Mouse (Mus musculus) layer of hippocampus, adult 11-12 months (tissue): ENCODE measurements around the gene Anks1b.
"Not testable (repeated sequence)": the region's sequence is repeated elsewhere in the genome, so short reads cannot be mapped to it uniquely, and the experiment has no call there.

Experiments
- DNase-seq: peaks from one replicate; pipeline ENCODE4 v3.0.0; 2022; ENCODE audit warnings: low spot score

The Anks1b gene

DNA sequence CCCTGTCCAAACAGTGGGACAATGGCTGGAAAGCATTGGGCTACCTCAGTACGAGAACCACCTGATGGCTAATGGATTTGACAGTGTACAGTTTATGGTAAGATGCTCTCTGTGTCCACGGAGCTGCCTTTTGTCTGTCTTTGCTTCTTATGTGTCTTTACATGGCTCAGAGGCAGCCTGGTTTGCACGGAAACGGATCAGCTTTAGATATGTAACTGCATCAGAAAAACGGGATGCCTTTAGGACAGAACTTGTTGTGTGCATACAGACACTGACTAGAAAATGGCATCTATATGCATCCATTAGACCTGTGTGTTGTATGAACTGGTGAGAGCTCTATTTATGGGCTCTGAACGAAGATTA is 703.8 kb downstream of the Anks1b start:
- DNase-seq: no peak

DNA sequence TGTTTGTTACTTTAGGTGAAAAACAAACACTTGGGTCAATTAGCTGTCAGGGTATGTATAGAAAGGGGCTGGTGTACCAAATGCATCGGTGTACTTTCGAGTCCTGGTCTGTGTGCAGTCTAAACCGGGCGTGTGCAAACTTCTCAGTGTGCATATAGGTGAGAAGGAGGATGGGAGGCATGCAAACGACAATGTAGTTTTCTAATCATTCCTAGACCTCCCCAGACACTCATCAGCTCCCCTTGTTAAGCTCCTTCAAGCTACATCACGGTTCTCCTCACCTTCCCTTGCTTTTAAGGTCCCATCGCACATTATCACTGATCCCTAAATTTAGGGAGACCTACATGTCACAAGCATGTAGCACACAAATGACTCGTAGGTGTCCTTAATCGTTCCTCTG is 704.5 kb downstream of the Anks1b start:
- no peak for DNase-seq

- no peak for DNase-seq
Observed at GRCm38 (mm10) chr10:90579970-90580369, 706.7 kb downstream of the Anks1b start.

DNA sequence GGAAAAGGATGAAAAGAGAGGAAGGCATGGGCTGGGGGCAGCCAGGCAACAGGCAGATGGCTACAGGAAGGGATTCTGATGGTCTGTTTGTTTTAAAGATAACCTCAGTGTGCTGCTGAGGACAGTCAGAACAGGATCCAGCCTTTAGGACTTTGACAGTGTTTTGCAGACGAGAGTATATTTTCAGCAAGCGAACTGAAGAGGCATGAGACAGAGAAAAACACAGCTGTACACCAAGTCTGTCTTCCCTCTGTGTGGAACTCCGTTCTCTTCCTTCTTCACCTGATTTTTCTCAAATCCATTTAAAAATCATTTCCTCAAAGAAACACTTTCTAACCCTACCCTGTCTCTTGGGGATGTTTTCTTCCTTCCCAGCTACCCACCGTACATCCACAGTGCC is 710.7 kb downstream of the Anks1b start:
- no peak for DNase-seq

GRCm38 (mm10) chr10:90596142-90596541 is 722.8 kb downstream of the Anks1b start:
- DNase-seq: peak; percentile 51

GRCm38 (mm10) chr10:90596576-90596975 is 723.3 kb downstream of the Anks1b start:
- DNase-seq: peak; percentile 75

DNA sequence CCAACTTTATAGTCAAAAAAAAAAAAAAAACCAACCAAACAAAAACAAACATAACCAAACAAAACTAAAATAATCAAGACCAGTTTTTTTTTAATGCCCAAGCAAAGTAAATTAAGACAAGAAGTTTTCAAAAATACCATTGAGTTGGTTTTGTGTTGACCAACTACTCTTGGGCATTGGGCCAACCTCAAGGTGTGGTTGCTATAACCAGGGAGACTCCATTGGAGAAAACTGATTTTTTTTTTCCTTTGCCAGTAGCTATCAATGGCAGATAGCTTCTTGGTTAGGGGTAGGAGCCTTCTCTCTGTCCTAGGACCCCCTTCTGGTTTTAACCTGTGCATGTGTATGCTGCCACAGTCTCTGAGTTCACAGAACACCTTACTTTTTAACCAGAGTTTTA is 725.8 kb downstream of the Anks1b start:
- no peak for DNase-seq

- no peak for DNase-seq
Observed at GRCm38 (mm10) chr10:90599726-90600531, 726.6 kb downstream of the Anks1b start.

GRCm38 (mm10) chr10:90607586-90607985 is 734.3 kb downstream of the Anks1b start:
- DNase-seq: no peak

- DNase-seq: no peak
Observed at GRCm38 (mm10) chr10:90609437-90609836, 736.1 kb downstream of the Anks1b start.

- no peak for DNase-seq
Observed at GRCm38 (mm10) chr10:90613051-90613450, 739.7 kb downstream of the Anks1b start.

- DNase-seq: no peak
Observed at GRCm38 (mm10) chr10:90615196-90615595, 741.9 kb downstream of the Anks1b start.

- no peak for DNase-seq
Observed at GRCm38 (mm10) chr10:90616622-90617021, 743.3 kb downstream of the Anks1b start.

- DNase-seq: no peak
Observed at GRCm38 (mm10) chr10:90617664-90618296, 744.5 kb downstream of the Anks1b start.

DNA sequence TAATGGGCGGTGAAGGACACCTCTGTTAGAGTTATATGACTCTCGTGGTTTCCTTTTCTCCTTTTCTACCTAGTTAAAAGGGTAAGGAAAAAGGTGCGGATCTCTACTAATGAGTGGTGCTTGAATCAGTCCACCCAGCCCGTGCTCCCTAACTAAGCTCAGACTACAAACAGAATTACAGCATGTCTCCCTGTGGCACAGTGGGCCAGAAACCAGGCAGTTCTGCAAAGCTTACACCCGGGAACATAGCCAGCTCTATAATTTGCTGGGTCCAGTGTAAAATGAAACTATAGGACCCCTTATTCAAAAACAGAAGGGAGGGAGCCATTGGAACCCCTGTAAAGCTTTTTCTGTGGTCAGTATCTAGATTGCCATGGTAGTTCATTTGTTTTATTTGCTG is 754.2 kb downstream of the Anks1b start:
- no peak for DNase-seq

GRCm38 (mm10) chr10:90630099-90630698 is 756.9 kb downstream of the Anks1b start:
- no peak for DNase-seq

GRCm38 (mm10) chr10:90630794-90631193 is 757.5 kb downstream of the Anks1b start:
- DNase-seq: not testable (repeated sequence)

- DNase-seq: no peak
Observed at GRCm38 (mm10) chr10:90637352-90637751, 764.0 kb downstream of the Anks1b start.

DNA sequence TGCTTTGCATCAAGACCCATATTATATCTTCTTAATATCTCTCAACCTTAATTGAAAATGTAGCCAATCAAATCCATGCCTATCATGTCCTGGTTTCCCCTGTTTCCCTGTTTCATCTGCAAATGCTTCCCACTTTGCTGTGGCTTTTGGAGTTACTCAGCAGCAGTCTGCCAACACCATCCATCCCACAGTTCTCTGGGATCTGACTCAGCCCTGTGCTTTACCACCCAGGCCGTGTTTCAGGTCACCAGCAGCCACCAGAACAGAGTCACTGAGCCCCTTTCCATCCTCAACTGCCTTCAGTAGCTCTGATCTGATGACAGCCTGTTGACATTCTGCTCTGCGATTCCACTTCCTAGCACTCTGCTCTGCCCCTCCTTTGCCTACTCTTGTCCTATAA is 776.4 kb downstream of the Anks1b start:
- no peak for DNase-seq

- no peak for DNase-seq
Observed at GRCm38 (mm10) chr10:90657416-90658120, 784.3 kb downstream of the Anks1b start.

GRCm38 (mm10) chr10:90666746-90667145 is 793.4 kb downstream of the Anks1b start:
- DNase-seq: peak; percentile 60

GRCm38 (mm10) chr10:90670291-90670690 is 797.0 kb downstream of the Anks1b start:
- DNase-seq: no peak

DNA sequence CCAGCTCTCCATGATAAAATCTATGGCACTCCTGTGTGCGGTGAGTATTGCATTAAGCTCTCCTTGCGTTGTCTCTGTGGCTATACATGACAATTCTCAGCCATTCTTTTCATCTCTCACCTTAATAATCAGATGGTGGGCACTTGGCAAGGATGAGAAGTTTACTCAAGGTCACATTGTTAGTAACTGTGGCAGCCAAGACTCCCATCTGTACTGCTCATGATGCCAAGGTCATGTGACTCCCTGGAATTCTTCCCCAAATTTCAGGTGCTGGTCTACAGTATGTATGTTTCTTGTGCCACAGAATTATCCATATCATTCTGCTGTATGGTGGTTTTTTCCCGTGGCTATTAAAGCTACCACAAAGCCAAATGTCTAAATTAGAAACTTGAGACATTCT is 798.8 kb downstream of the Anks1b start:
- DNase-seq: no peak
